Mouse (Mus musculus) hindbrain, embryonic 14.5 days (tissue): ENCODE measurements around the gene Ambra1. TPM values are rescaled to one million over a fixed set of nuclear protein-coding genes. Genes with fewer than 3 reads are reported as not detected.

ENCODE experiments used
- ATAC-seq: fragments of 200-750 bp; cut with Nextera tagmentation; 2 replicates; pipeline ENCODE4 v1.8.0; 2017; ENCODE audit warnings: moderate number of reproducible peaks, mild to moderate bottlenecking, moderate TSS enrichment, moderate library complexity; ENCODE audit not compliant: low FRiP score
- DNase-seq: peaks from one replicate; pipeline ENCODE4 v3.0.0-alpha.2; 2015; ENCODE audit warnings: low spot score
- H3K27ac ChIP-seq: fragments of 300-500 bp; sonication (generic); 2 replicates; pipeline ENCODE4 v1.5.1; 2014; ENCODE audit warnings: mild to moderate bottlenecking, moderate library complexity
- H3K27me3 ChIP-seq: fragments of 300-500 bp; sonication (generic); 2 replicates; pipeline ENCODE4 v1.6.1; 2014; ENCODE audit warnings: mild to moderate bottlenecking, low read length, mixed read lengths; ENCODE audit not compliant: control insufficient read depth, insufficient read depth
- H3K36me3 ChIP-seq: fragments of 300-500 bp; sonication (generic); replicated peaks from 2 replicates; pipeline ENCODE4 v1.6.1; 2014; ENCODE audit not compliant: control insufficient read depth, insufficient read depth
- H3K4me1 ChIP-seq: fragments of 300-500 bp; sonication (generic); replicated peaks from 2 replicates; pipeline ENCODE4 v1.6.1; 2014; ENCODE audit warnings: antibody characterized with exemption, low read length, mixed read lengths; ENCODE audit not compliant: control insufficient read depth, insufficient read depth
- H3K4me2 ChIP-seq: fragments of 300-500 bp; sonication (generic); replicated peaks from 2 replicates; pipeline ENCODE4 v1.6.1; 2014; ENCODE audit warnings: mild to moderate bottlenecking, moderate library complexity
- H3K4me3 ChIP-seq: fragments of 300-500 bp; sonication (generic); replicated peaks from 2 replicates; pipeline ENCODE4 v1.5.1; 2014; ENCODE audit warnings: mild to moderate bottlenecking, low read length
- H3K9ac ChIP-seq: fragments of 300-500 bp; sonication (generic); 2 replicates; pipeline ENCODE4 v1.6.1; 2014
- H3K9me3 ChIP-seq: fragments of 300-500 bp; sonication (generic); 2 replicates; pipeline ENCODE4 v1.6.1; 2016; ENCODE audit warnings: low read length; ENCODE audit not compliant: control insufficient read depth
- WGBS: fragments of 180-500 bp; shearing (Covaris S2); extraction: QIAGEN DNeasy Blood & Tissue Kit; methylation state at CpG from one replicate; pipeline ENCODE4 v1.1.7; 2014; 5-methylcytosine and 5-hydroxymethylcytosine counted together
- polyA plus RNA-seq: library from polyadenylated mRNA; unstranded; fragments of >200 nt; fragmentation: Nextera tagmentation; extraction: Ambion mirVana; gene quantifications from 2 replicates; pipeline ENCODE4 v1.2.1, GENCODE M21; 2014

The Ambra1 gene
- polyA plus RNA-seq, 1 experiment from 2014 or later = 22.2 TPM

DNA sequence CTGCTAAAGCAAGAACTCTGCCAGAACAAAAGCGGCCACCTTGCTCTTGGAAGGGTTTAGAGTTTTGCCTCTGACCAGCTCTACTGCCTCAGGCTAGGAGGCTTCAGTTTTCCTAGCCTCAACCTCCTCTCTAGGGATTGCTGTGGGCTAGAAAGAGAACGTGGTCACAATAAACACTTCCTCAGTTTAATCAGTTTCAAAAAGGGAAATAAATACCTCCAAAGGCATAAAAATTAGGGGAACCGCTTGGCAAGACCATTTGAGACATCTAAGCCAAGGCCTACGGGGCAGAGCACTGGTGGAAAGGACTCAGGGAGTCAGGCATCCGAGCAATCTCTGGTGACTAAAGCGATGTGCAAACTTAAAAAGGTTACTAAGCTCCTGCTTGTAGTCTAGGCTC is 225.9 kb downstream of the Ambra1 start:
- Histone ChIP-seq H3K9ac (no peak overlapping the region), H3K4me2 (no peak overlapping the region), H3K9me3 (no peaks in the 10 kb centered on the region), H3K4me3 (no peak overlapping the region), H3K36me3 (no peaks in the 10 kb centered on the region), H3K27me3 (no peaks in the 10 kb centered on the region), H3K27ac (no peak overlapping the region), H3K4me1 (peaks cover 17% of the 10 kb centered on the region; the same call in 1 of the 2 replicates)
- DNase-seq (no peak), ATAC-seq (no peak)
- 88% methylated on average over 6 of the region's 6 CpGs for WGBS

- peaks cover 26% of the 10 kb centered on the region for H3K4me1 ChIP-seq
- H3K9ac ChIP-seq = no peak overlapping the region
- H3K27ac ChIP-seq = no peak overlapping the region
- ATAC-seq = peak; percentile 46; the same call in 1 of the 2 replicates
- H3K4me3 ChIP-seq = no peak overlapping the region
- no peak overlapping the region for H3K4me2 ChIP-seq
- no peak for DNase-seq
- no peaks in the 10 kb centered on the region for H3K36me3 ChIP-seq
- no peaks in the 10 kb centered on the region for H3K9me3 ChIP-seq
- H3K27me3 ChIP-seq = no peaks in the 10 kb centered on the region
- WGBS = 31% methylated on average over 3 of the region's 4 CpGs
These were observed 227.2 kb downstream of the Ambra1 start for GRCm38 (mm10) chr2:91957096-91957495.

DNA sequence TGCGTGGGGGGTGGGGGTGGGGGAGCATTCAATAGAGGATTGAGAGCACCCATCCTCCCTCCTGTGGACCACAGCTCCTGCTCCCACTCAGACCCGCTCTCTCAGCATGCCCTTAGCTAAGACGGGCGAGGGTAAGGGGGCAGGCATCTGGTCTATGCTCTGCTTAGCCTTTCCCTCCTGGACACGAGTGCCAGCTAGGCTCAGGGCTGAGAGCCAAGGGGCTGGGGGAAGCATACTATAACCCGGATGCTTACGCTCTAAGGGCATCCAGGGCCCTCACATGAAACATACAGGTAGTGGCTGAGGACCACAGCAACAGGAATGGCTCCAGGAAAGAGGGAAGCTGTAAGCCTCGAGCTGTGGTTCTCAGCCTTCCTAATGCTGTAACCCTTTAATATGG is 228.1 kb downstream of the Ambra1 start:
- H3K4me1 ChIP-seq = peaks cover 31% of the 10 kb centered on the region
- DNase-seq (no peak), ATAC-seq (no peak)
- no peak overlapping the region for H3K4me2 ChIP-seq
- H3K4me3 ChIP-seq = no peak overlapping the region
- 84% methylated on average over 8 of the region's 8 CpGs for WGBS
- no peaks in the 10 kb centered on the region for H3K27me3 ChIP-seq
- no peak overlapping the region for H3K9ac ChIP-seq
- no peak overlapping the region for H3K27ac ChIP-seq
- no peaks in the 10 kb centered on the region for H3K36me3 ChIP-seq
- H3K9me3 ChIP-seq = no peaks in the 10 kb centered on the region

- Histone ChIP-seq H3K9ac (no peak overlapping the region), H3K4me2 (no peak overlapping the region), H3K27me3 (no peaks in the 10 kb centered on the region), H3K9me3 (no peaks in the 10 kb centered on the region), H3K4me3 (no peak overlapping the region), H3K36me3 (no peaks in the 10 kb centered on the region), H3K27ac (no peak overlapping the region), H3K4me1 (peaks cover 29% of the 10 kb centered on the region)
- no peak for ATAC-seq
- peak; percentile 52 for DNase-seq
- 54% methylated on average over 10 of the region's 10 CpGs for WGBS
These were observed 228.9 kb downstream of the Ambra1 start for GRCm38 (mm10) chr2:91958701-91959457.

DNA sequence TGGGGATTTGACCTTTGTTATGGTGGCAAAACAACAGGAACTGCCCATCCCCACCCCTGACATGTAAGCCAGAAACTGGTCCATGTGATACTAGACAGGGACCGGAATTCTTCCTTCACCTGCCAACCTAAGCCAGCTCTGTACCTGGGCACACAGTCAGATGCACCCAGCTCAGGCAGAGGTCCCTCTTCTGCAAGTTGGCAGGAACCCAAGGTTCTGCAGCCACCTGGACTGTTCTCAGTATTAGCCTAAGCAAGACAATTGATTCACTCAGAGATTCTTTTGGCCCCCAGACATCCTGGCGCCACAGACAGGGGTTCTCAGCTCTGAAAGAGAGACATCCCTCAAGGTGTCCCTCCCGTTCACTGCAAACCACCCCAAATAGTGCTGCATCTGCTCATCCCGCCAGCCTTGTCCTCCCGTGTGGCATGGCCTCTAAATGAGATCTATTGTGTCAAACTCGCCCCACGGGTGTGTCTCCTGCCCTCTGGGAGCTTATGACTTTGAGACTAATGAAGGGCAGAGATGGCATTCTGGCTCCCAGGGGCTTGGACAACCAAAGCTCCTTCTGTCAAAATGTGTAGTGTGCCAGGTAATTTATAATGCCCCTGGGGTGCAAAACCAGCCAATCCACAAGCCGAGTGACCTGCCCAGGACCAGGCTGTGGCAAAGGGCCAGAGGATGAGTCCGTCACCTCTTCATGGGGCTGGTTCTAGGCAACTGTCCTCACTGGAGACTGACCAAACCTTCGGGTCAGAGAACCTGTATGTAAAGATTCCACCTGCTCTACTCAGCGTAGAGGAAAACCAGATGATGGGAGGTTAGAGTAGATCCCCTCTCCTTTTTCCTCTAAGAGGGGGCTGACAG is 229.8 kb downstream of the Ambra1 start:
- WGBS = 59% methylated on average over 11 of the region's 11 CpGs
- H3K4me3 ChIP-seq = no peak overlapping the region
- no peaks in the 10 kb centered on the region for H3K27me3 ChIP-seq
- no peak overlapping the region for H3K27ac ChIP-seq
- no peaks in the 10 kb centered on the region for H3K36me3 ChIP-seq
- no peak overlapping the region for H3K4me2 ChIP-seq
- DNase-seq = no peak
- peaks cover 27% of the 10 kb centered on the region for H3K4me1 ChIP-seq
- no peak for ATAC-seq
- 0 out of 2 replicates have a peak overlapping the region, but pooled peaks have one; percentile 2 for H3K9ac ChIP-seq
- H3K9me3 ChIP-seq = no peaks in the 10 kb centered on the region

- WGBS = 85% methylated on average over 5 of the region's 5 CpGs
- H3K27ac ChIP-seq = no peak overlapping the region
- H3K36me3 ChIP-seq = no peaks in the 10 kb centered on the region
- no peaks in the 10 kb centered on the region for H3K27me3 ChIP-seq
- no peak for DNase-seq
- H3K4me2 ChIP-seq = no peak overlapping the region
- H3K4me1 ChIP-seq = peaks cover 27% of the 10 kb centered on the region
- H3K4me3 ChIP-seq = no peak overlapping the region
- no peaks in the 10 kb centered on the region for H3K9me3 ChIP-seq
- ATAC-seq = no peak
- H3K9ac ChIP-seq = no peak overlapping the region
These were observed 230.5 kb downstream of the Ambra1 start for GRCm38 (mm10) chr2:91960459-91960858.

- ATAC-seq (no peak), DNase-seq (no peak)
- H3K9ac ChIP-seq = peak overlapping the region; percentile 93
- WGBS = 61% methylated on average over 4 of the region's 4 CpGs
- no peaks in the 10 kb centered on the region for H3K36me3 ChIP-seq
- peak overlapping the region; percentile 90 for H3K4me3 ChIP-seq
- no peak overlapping the region for H3K27ac ChIP-seq
- peak overlapping the region; percentile 88 for H3K4me2 ChIP-seq
- H3K4me1 ChIP-seq = peaks cover 23% of the 10 kb centered on the region
- H3K27me3 ChIP-seq = no peaks in the 10 kb centered on the region
- H3K9me3 ChIP-seq = no peaks in the 10 kb centered on the region
These were observed 232.2 kb downstream of the Ambra1 start for GRCm38 (mm10) chr2:91961901-91962761.

- peaks cover 15% of the 10 kb centered on the region for H3K4me1 ChIP-seq
- H3K9ac ChIP-seq = peak overlapping the region; percentile 93
- peak overlapping the region; percentile 90 for H3K4me3 ChIP-seq
- H3K4me2 ChIP-seq = peak overlapping the region; percentile 88
- WGBS = under 1% methylated on average over 37 of the region's 39 CpGs
- no peak for DNase-seq
- no peaks in the 10 kb centered on the region for H3K36me3 ChIP-seq
- H3K9me3 ChIP-seq = no peaks in the 10 kb centered on the region
- peak; percentile 50; the same call in 1 of the 2 replicates for ATAC-seq
- H3K27ac ChIP-seq = peak overlapping the region; percentile 77
- no peaks in the 10 kb centered on the region for H3K27me3 ChIP-seq
These were observed 233.0 kb downstream of the Ambra1 start for GRCm38 (mm10) chr2:91962864-91963401.
